Mouse (Mus musculus): ENCODE measurements around the gene Eef1a1.

The Eef1a1 gene

DNA sequence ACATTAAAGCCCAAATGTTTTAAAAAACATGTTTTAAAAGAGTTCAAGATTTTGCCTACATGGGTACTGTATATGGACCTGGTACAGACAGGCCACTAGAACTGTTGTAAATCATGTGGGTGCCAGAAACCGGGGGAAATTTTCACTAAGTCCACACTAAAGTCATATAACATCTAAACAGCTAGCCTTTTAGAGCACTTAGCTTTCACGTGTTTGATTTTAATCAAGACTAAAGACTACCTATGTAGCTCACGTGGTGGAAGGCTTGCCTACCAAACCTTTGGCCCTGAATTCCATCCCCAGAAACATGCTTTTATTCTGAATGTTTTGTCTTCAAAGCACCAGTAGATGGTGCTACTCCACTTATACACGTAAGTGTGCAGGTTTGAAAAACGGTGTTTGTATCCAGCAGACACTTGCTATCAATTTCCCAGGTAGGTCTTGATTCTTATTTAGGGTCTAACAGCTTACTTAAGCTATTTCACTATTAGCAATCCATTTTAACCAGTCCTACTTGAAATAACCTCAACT is 11.9 kb downstream of the Eef1a1 start:
- DNase-seq (ENCODE audit: low read depth): peak; percentile 81

DNA sequence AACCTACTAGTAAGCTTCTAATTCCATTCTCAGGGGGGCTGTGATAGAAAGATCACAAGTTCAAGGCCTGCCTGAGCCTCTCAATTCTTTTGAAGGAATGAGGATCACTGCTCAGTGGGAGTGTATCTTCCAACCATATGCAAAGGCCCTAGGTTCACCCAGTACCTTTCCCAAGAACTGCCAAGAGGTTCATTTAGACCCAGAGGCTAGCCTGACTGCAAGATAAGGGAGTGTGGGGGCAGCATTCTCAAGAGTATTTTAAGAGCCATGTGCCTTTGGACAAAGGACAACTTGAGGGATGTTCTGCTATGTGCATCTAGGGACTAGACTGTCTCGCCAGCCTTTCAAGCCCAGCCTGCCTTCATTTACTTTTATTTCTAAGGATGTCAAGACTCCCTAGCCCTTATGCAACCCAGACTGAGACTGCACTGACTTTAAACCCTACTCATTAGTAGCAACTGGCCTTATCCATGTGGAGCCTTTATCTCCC is 12.4 kb downstream of the Eef1a1 start:
- peak; percentile 58 for DNase-seq (ENCODE audit: low read depth)

DNA sequence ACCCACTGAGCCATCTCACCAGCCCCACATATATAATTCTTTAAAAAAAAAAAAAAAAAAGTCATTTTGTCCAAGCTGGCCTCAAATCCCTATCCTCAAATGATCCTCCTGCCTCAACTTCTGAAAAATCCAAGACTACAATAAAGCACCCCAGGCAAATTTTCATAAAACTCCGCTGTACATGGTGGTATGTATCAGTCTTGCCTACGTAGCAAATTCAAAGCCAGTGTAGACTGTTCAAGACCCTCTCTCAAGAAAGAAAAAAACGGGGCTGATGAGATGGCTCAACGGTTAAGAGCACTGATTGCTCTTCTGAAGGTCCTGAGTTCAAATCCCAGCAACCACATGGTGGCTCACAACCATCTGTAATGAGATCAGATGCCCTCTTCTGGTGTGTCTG is 13.1 kb downstream of the Eef1a1 start:
- DNase-seq (ENCODE audit: low read depth): peak; percentile 55

DNA sequence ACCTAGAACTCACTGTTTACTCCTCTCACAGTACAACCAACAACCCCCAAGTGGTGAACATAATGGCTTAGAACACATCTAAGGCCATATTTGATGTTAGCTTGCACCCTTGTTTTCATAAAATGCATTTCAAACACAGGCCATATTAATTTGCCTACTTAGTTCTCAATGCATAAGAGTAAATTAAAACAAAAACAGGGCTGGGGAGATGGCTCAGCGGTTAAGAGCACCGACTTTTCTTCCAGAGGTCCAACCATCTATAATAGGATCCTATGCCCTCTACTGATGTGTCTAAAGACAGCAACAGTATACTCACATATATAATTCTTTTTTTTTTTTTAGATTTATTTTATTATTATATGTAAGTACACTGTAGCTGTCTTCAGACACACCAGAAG is 13.6 kb downstream of the Eef1a1 start:
- no peak for DNase-seq (ENCODE audit: low read depth)

DNA sequence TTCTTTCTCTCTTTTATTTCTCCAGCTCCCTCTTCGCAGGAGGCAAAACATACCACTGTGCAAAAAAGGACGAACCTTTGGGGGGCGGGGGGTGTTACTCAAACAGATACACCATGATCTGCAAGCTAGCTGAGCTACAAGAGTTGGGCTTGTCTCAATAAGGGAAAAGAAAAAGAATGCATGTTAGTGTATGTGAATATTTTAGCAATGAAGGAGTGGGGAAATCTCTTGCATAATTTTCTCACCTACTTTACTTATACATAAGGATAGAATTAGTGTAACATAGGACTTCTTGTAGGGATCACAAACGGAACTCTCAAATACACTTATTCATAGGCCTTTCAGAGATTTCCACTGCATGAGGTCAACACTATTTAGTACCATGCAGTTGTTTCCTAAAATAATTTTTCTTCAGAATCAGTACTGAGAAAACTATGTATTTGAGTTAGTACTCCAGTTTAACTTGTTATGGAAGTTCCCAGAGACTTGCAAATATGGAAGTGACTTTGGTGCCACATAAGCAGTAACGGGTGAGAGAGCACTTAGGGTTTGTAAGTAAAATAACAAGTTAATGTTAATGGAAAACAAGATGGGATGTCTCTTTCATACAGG is 14.1 kb downstream of the Eef1a1 start:
- DNase-seq (ENCODE audit: low read depth): peak; percentile 44

DNA sequence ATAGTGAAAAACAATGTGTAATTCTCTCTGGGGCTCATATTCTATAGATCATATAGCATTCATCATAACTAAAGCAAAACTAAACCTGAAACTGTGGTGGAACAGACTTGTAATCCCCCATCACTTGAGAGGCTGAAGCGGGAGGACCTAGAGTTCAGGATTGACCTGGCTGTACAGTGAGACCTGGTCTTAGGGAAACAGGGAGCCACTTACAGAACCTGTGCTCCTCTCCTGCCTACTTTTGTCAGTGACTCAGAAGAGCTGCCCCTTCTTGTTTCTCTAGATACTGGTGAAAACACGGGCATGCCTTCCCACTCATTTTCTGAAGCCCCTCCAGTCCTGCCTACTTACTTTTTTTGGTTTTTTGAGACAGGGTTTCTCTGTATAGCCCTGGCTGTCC is 14.7 kb downstream of the Eef1a1 start:
- peak; percentile 40 for DNase-seq (ENCODE audit: low read depth)

DNA sequence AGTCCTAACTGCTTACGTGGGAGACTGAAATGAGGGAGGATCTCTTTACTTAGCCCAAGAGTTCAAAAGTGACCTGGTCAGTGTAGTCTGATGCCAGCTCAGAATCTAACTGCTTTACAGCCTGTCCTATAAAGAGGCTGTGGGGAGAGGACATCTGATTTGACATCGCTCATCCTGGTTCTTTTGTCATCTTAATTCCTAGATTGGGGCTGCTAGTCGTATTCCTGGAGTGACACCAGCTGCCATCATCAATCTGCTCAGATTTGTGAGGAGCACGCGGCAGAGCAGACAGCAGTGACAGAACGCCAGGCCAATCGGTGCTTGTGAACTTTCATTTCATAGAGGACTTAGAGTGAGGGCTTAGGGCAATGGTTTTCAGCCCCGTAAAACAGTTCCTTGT is 15.4 kb downstream of the Eef1a1 start:
- no peak for DNase-seq (ENCODE audit: low read depth)

DNA sequence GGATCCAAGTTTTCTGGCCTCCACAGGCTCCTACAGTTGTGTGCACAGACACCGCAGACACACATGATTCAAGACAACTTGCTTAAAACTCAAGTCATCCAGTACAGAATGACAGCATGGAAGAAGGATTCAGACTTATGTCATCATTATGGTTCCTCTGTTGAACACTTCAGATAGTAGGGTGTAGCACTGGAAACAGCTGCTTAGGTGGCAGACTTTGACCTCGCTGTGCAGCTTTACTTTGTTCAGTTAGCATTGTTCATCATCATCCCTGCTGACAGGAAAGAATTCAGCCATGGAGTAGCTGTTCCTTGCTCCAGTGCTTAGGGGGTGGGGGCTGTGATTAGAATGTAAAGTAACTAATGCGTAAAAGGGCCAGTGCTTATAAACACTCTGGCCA is 23.2 kb downstream of the Eef1a1 start:
- DNase-seq (ENCODE audit: low read depth): no peak

DNA sequence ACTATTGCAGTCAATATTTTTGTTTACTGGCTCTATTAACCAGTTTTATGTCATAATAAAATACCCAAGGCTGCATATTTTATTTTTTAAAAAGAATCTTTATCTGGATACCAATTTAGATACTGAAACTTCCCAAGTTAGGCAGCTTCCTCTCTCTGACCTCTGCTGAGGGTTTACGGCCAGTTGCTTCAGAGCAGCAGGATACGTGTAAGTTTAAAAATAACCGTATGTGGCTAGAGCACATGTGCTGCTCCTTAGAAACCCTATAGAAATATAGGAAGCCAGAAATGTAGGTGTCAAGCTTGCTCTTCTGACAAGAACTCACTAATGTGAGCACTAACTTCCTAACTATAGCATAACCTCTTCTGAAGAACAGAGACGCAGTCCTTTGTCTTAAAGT is 25.6 kb downstream of the Eef1a1 start:
- no peak for DNase-seq (ENCODE audit: low read depth)

DNA sequence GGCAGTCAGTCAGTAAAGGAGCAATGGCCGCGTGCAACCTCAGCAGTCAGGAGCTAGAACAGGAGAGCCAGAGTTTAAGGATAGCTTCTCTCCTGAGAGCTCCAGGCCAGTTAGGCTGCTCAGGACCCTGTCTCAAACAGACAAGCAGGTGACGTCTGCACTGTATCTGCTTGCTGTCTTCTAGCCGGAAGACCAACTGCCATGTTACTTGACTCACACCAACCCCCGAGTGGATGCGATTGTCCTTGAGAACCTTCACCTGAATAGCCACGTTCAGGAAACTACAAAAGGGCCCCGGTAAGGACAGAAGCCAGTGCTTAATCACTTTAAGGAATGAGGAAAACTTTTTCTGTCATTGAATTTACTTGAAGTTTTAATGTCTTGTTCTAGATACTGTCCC is 31.9 kb downstream of the Eef1a1 start:
- DNase-seq (ENCODE audit: low read depth): no peak

DNA sequence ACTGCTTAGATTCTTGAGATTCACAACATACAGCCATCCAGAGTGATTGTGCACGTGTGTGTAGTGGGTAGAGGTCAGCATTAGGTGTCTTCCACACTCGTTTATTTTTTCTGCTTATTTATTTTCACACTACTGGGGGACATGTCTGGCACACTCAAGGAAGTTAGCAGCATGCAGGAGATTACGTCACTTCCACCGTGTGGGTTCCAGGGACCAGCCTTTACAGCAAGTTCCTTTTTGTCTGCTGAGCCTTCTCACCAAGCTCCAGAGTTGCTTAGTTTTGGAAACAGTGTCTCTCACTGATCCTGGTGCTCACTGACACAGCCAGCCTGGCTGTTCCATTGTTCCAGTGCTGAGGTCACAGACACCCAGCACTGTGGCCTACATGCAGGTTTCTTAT is 37.6 kb downstream of the Eef1a1 start:
- DNase-seq (ENCODE audit: low read depth): no peak

DNA sequence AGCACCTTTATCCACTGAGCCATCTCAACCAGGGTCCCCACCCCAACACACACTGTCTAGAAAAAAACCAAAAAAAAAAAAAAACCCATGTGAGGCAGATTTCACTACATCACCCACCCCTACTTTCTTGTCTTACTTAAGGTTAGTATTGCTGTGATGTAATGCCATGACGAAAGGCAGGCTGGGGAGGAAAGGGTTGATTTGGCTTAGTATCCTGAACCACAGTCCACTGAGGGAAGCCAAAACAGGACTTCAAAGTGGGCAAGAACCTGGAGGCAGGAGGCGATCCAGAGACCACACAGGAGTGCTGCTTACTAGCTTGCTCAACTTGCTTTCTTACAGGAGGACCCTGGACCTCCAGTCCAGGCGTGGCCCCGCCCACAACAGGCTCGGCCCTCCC is 38.5 kb downstream of the Eef1a1 start:
- no peak for DNase-seq (ENCODE audit: low read depth)

DNA sequence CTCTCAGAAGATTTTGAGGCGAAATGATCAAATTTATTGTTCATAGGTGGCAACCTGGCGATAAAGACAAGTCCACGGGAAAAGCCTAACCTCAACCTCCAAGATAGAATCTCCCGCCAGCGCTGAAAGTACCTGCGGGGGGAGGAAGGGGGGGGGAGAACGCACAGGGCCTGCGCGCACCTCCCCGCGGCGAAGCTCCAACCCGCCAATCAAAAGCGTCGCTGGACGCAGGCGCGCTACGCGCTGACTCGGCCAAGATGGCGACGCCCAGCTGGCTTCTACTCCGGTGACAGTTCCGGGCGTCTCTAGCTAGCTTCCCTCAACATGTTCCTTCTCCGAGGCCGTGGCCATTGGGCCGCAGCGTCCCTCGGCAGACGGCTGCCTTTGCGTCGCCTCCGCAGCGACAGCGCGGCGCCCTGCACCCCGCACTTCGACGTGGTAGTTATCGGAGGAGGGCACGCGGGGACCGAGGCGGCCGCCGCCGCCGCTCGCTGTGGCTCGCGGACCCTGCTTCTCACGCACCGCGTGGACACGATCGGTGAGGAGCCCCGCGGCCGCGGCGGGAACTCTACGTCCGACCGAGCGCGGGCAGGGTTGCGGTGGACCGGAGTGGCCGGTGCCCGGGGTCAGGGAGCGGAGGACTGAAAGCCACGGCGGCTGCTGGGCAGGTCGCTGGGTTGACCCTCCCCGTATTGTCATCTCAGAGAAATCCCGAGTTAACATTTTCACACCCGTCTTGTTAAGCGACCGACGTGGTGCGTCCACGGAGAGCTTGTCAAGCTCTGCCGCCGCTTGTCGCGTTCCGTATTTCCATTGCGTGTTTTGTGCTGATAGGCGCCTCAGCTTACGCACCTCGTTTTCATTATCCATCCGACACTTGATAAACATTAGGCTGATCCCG is 40.7 kb downstream of the Eef1a1 start, which contains the start of the genes Mto1 and Gm17324:
Mto1 (plus strand) TSS at position 236 of the 901 bp plus-strand sequence.
Gm17324 (minus strand) TSS at position 814 of the 901 bp plus-strand sequence.
- DNase-seq (ENCODE audit: low read depth): peak; percentile 98

DNA sequence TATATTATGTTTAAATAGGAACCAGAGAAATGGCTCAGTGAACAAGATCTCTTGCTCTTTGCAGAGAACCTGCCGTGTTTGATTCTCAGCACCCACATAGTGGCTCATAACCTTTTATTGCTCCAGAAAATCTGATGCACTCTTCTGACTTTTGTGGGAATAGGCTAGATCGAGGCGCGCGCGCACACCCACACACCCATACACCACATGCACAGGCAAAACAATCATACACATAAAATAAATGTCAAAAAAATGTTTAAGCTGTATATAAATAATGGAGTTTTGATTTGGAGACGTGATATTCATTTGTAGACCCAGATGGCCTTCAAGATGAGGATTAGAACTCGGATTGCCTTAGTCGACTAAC is 41.4 kb downstream of the Eef1a1 start:
- no peak for DNase-seq (ENCODE audit: low read depth)

DNA sequence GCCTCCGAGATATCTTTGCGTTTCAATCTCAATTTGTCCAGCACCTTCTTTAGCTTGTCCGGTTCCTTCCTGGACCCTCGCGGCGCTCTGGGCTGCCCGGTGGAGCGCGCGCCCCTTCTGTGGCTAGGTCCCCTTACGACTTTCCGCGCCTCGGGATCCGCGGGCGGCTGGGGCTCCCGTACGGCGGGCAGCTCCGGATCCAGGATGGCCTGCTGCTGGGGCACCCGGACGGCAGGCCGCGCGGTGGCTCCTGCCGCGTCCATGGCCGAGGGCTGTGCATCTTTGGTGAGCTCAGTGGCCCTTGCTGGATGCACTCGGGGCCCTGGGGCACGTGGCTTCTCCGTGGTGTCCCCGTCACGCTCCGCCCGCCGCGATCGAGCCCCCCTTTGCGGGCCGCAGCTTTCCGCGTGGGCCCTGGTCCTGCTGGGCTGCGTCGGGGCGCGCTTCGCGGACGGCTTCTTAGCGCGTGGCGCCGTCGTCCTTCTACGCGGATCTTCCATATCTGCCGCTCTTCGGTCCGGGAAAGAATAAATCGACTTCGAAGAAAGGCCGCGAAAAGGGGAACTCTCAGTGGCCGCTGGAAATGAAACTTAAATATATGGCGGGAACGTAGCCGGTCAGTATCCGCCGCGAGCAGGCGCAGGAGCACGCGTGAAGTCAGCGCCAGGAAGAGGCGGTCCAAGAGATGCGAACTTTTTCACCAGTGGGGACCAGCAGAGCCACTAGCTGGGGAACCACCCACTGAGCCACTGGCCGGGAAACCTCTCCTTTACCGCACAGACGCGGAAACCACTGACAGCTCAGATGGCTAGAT is 46.2 kb downstream of the Eef1a1 start, which contains the start of gene Cgas:
Cgas (minus strand) TSS at position 659 of the 814 bp plus-strand sequence.
- peak; percentile 71 for DNase-seq (ENCODE audit: low read depth)

DNA sequence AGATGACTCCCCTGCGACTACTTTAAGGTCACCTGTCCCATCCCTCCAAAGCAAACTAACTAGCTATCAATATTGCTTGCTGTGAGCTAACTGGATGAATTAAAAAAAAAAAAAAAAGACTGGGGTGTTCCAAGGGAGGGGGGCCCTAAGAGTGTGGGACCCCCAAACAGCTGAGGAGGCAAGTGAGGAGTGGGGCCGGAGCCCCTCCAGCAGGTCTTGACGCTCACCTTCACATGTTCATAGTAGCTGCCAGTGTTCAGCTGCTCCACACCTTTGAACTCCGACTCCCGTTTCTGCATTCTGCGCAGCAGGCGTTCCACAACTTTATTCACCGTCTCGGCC is 46.7 kb downstream of the Eef1a1 start:
- no peak for DNase-seq (ENCODE audit: low read depth)

DNA sequence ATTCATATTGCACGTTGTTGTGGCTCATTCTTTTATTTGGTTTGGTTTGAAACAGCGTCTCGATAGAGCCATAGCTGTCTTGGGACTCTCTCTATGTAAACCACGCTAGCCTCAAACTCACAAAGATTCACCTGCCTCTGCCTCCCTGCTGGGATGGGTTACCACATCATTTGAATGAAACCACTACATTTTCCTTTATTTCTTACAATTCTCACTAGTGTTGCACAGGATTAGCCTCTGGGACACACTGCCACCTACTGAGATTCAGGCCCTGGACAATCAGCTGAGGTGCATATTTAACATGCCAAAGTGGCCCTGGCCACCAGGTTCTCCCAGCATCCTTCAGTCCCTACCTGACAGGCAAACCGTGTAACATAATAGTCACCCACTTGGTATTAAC is 49.5 kb downstream of the Eef1a1 start:
- DNase-seq (ENCODE audit: low read depth): no peak

DNA sequence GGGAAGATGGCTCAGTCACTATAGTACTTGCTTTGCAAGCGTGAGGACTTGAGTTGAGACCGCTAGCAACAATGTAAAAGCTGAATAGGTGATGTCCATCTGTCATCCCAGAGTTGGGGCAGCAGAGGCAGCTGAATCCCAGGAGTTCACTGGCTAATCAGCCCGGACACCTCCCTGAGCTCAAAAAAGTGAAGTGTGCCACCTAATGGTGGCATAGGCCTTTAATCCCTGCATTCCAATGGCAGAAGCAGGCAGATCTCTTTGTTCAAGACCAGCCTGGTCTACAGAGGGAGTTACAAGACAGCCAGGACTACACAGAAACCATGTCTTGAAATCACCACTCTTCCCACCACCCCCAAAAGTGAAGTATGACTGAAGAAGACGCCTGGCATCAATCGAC is 56.5 kb downstream of the Eef1a1 start:
- DNase-seq (ENCODE audit: low read depth): no peak

DNA sequence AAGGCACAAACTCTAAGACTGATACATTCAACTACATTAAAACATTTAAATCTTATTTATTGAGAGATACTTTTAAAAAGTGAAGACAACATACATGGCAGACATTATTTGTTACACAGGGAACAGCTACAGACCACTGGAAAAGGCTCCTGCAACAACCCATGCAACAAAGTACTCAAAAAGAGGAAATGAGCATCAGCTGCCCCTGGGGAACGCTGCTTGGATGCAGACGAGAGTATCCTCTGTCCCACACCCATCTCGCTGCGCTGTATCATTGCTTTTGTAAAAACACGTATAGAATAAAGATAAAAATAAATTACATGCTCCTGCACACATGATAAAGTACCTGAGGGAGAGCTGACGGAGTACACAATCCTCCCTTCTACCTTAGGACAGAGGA is 58.5 kb downstream of the Eef1a1 start:
- no peak for DNase-seq (ENCODE audit: low read depth)

DNA sequence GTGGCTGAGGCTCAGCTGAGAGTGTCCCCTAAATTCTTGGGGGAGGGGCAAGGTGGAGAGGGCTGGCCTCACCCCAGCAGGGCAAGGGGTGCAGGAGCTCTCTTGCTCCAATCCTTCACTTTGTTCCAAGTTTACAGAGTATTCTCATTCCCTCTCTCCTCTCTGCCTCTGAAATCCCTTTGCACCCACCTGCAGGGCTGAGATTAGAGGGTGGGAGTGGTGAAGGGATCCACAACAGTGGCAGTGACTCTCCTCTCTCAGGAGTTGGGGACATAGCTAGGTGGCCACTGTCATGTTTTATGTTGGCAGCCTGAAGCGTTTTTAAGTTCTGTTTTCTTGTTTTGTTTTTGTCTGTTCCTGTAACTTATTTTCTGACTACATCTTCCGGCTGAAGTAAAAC is 59.4 kb downstream of the Eef1a1 start:
- no peak for DNase-seq (ENCODE audit: low read depth)

DNA sequence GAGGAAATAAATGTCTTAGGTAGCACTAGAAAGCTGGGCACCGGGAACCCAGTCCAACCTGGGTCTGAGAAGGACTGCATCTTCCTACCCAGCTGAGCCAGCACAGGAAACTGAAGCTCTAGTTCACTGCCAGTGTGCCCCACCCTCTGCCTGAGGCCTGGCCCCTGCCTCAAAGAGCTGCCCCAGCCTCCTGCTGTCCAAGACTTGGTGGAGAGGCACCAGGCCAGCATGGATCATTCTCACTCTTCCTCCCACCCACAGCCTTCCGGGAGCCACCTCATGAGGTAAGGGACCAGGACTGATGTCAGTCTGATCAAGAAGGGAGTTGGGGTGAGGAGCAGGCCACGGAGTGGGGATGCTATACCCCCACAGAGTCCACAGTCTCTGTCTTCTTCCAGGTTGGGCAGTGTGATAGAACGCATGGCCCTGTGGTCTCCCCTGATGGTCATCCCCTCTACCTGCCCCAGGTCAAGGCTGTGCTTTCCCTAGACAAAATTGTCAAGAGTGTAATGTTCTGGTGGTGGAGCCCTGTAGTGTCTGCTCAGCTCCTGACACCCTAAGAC is 60.0 kb downstream of the Eef1a1 start:
- DNase-seq (ENCODE audit: low read depth): peak; percentile 23
